Mouse (Mus musculus) left cerebral cortex, adult 2 months (tissue): ENCODE results near the gene Lrmda. TPM values are rescaled to one million over a fixed set of nuclear protein-coding genes. Genes with fewer than 3 reads are reported as not detected.

Experiments used
- DNase-seq, 2 experiments: peaks; one replicate each; pipeline ENCODE4 v3.0.0; 2021 to 2022; ENCODE audit warnings: low spot score in 2 of 2, mixed read lengths in 1 of 2; ENCODE audit errors: extremely low spot score in 1 of 2
- H3K27ac ChIP-seq: fragments of 200-600 bp; 2 replicates; pipeline ENCODE4 v1.8.1; 2022
- H3K4me3 ChIP-seq: fragments of 200-600 bp; 2 replicates; pipeline ENCODE4 v1.8.1; 2022
- CTCF ChIP-seq: fragments of 200-600 bp; IDR thresholded peaks from 2 replicates; pipeline ENCODE4 v1.8.1; 2022; ENCODE audit warnings: antibody characterized with exemption, mild to moderate bottlenecking, moderate library complexity
- intact Hi-C: fragments of 180-260 bp; cut with DNase I; formaldehyde crosslinking; loops from one replicate; pipeline ENCODE4 v1.15.1; 2025
- total RNA-seq, 2 experiments: library from RNA; stranded (reverse); gene quantifications; 2 replicates each; pipeline ENCODE4 v1.2.3; 2021

Gene Lrmda
- total RNA-seq, 2 experiments from 2014 or later = 0.87 to 0.97 TPM

GRCm38 (mm10) chr14:22289380-22289922, 269.9 kb downstream of the Lrmda start:
- Histone ChIP-seq H3K4me3 (no peak overlapping the region), H3K27ac (no peak overlapping the region)
- TF ChIP-seq CTCF = no peak
- no peak for DNase-seq
- intact Hi-C loops = no loop called here

- intact Hi-C loops = no loop called here
- TF ChIP-seq CTCF = no peak; the same call in 1 of the 2 replicates
- Histone ChIP-seq H3K4me3 (no peak overlapping the region), H3K27ac (no peak overlapping the region)
- no peak for DNase-seq
These were observed 274.9 kb downstream of the Lrmda start for GRCm38 (mm10) chr14:22294371-22294770.

GRCm38 (mm10) chr14:22296655-22297239, 277.2 kb downstream of the Lrmda start:
- Histone ChIP-seq H3K27ac (no peak overlapping the region), H3K4me3 (no peak overlapping the region)
- intact Hi-C loops = no loop called here
- no peak for DNase-seq
- no peak for TF ChIP-seq CTCF

- no peak for TF ChIP-seq CTCF
- intact Hi-C loops = no loop called here
- Histone ChIP-seq H3K27ac (no peak overlapping the region), H3K4me3 (no peak overlapping the region)
- no peak for DNase-seq
These were observed 287.2 kb downstream of the Lrmda start for GRCm38 (mm10) chr14:22306759-22307158.

- DNase-seq = no peak
- no peak overlapping the region for H3K27ac ChIP-seq
- no peak for TF ChIP-seq CTCF
- H3K4me3 ChIP-seq = no peak overlapping the region
- intact Hi-C loops = no loop called here
These were observed 288.5 kb downstream of the Lrmda start for GRCm38 (mm10) chr14:22308059-22308458.

- DNase-seq = no peak
- Histone ChIP-seq H3K4me3 (no peak overlapping the region), H3K27ac (no peak overlapping the region)
- intact Hi-C loops = no loop called here
- no peak for TF ChIP-seq CTCF
These were observed 303.5 kb downstream of the Lrmda start for GRCm38 (mm10) chr14:22323058-22323457.

- Histone ChIP-seq H3K27ac (no peak overlapping the region), H3K4me3 (no peak overlapping the region)
- no peak for TF ChIP-seq CTCF
- intact Hi-C loops = no loop called here
- no peak for DNase-seq
These were observed 304.2 kb downstream of the Lrmda start for GRCm38 (mm10) chr14:22323530-22324292.

GRCm38 (mm10) chr14:22326218-22326964, 306.9 kb downstream of the Lrmda start:
- no peak for TF ChIP-seq CTCF
- DNase-seq = no peak
- intact Hi-C loops = no loop called here
- H3K4me3 ChIP-seq = no peak overlapping the region
- no peak overlapping the region for H3K27ac ChIP-seq

GRCm38 (mm10) chr14:22329191-22329590, 309.7 kb downstream of the Lrmda start:
- Histone ChIP-seq H3K4me3 (no peak overlapping the region), H3K27ac (no peak overlapping the region)
- intact Hi-C loops = no loop called here
- no peak for TF ChIP-seq CTCF
- DNase-seq = no peak

GRCm38 (mm10) chr14:22335101-22335820, 315.7 kb downstream of the Lrmda start:
- no peak for TF ChIP-seq CTCF
- Histone ChIP-seq H3K4me3 (no peak overlapping the region), H3K27ac (no peak overlapping the region)
- DNase-seq = no peak
- intact Hi-C loops = no loop called here

GRCm38 (mm10) chr14:22339176-22339575, 319.7 kb downstream of the Lrmda start:
- intact Hi-C loops = no loop called here
- DNase-seq = peak; percentile 15 to 20
- no peak for TF ChIP-seq CTCF
- H3K27ac ChIP-seq = no peak overlapping the region
- H3K4me3 ChIP-seq = no peak overlapping the region

GRCm38 (mm10) chr14:22343357-22343756, 323.8 kb downstream of the Lrmda start:
- no peak for TF ChIP-seq CTCF
- intact Hi-C loops = no loop called here
- no peak overlapping the region for H3K27ac ChIP-seq
- H3K4me3 ChIP-seq = no peak overlapping the region
- DNase-seq = no peak
